11 mouse cellular contexts compared by ENCODE assay signal in the genomic region with DNA sequence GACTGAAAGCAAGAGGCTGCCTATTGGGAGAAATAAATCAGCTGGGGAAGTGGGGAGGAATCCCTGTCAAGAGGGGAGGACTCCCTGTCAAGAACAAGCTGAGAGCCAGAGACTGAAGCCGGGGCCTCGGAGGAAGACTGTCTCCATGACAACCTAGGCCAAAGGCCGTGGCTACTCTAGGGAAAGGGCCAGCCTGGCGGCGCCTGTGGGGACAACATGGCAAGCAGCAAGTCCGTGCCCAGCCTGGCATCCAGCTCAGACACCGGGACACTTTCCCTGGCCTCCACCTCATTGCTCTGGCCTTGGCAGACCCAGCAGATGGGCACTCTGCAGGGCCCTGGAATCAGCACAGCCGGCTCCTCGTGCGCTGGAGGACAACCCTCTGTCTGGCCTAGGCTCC.
DNase-seq lines count a peak whose midpoint lies in the region; ATAC-seq lines count a peak whose summit lies in the region.
"Had no signal": no experiment of that assay in that cellular context is flagged by ENCODE, and none has a peak within 500 bp of the region (broad histone marks: within the 10 kb centered on the region; RNA-seq: fewer than 3 reads in every experiment).

No protein-coding gene starts in this region.

- peaks cover 12% of the 10 kb centered on the region; the same call in 1 of the 2 replicates for H3K4me1 ChIP-seq in forebrain, embryonic 11.5 days (replicated peaks; ENCODE audit: control insufficient read depth, insufficient read depth, low read length)

- H3K36me3 ChIP-seq in forebrain, embryonic 11.5 days (ENCODE audit: control insufficient read depth, insufficient read depth, low read length), result no peaks in the 10 kb centered on the region
- H3K36me3 ChIP-seq: embryonic facial prominence, embryonic 12.5 days; G1E had no signal

- no peak overlapping the region for H3K9ac ChIP-seq in forebrain, embryonic 11.5 days (ENCODE audit: low read length)
- H3K9ac ChIP-seq: embryonic facial prominence, embryonic 12.5 days had no signal

- H3K4me3 ChIP-seq in forebrain, embryonic 11.5 days (ENCODE audit: low read depth, low read length), result no peak overlapping the region
- H3K4me3 ChIP-seq: embryonic facial prominence, embryonic 12.5 days; left cerebral cortex, adult 2 months had no signal

- ATAC-seq in forebrain, embryonic 11.5 days (replicated peaks; ENCODE audit: low FRiP score), result no peak

- 51% methylated on average over 10 of the region's 10 CpGs for WGBS in forebrain, embryonic 11.5 days

- no peak overlapping the region for H3K27ac ChIP-seq in forebrain, embryonic 11.5 days (ENCODE audit: low read depth, low read length)
- H3K27ac ChIP-seq: embryonic facial prominence, embryonic 12.5 days; left cerebral cortex, adult 2 months had no signal

- H3K4me2 ChIP-seq in forebrain, embryonic 11.5 days (ENCODE audit: low read depth, low read length, severe bottlenecking), result no peak overlapping the region
- H3K4me2 ChIP-seq: embryonic facial prominence, embryonic 12.5 days had no signal

- no peaks in the 10 kb centered on the region for H3K9me3 ChIP-seq in forebrain, embryonic 11.5 days (ENCODE audit: control insufficient read depth, low read length)
- H3K9me3 ChIP-seq: embryonic facial prominence, embryonic 12.5 days; G1E had no signal

- intact Hi-C loops in heart, postnatal 25 days (cut with DNase I), result no loop called here

- peak; percentile 37 for DNase-seq in right cerebral cortex, adult 18-20 months
- no peak for DNase-seq in right cerebral cortex, postnatal 4 days
- peak; percentile 72 for DNase-seq in embryo, embryonic 10.5 days (ENCODE audit: low spot score)
- peak; percentile 49 for DNase-seq in heart, postnatal 25 days (ENCODE audit: low spot score)
- DNase-seq in layer of hippocampus, adult 9-11 months, result peak; percentile 50
- peak; percentile 37 for DNase-seq in ovary, postnatal 14 days (ENCODE audit: low spot score)
- DNase-seq in spleen, postnatal 10 days (ENCODE audit: low spot score in 2 of 2), result no peak
- DNase-seq in forebrain, embryonic 11.5 days (ENCODE audit: low spot score), result no peak

- no peaks in the 10 kb centered on the region for H3K27me3 ChIP-seq in forebrain, embryonic 11.5 days (ENCODE audit: control insufficient read depth, insufficient read depth, low read length)
- H3K27me3 ChIP-seq: embryonic facial prominence, embryonic 12.5 days had no signal

Comparison
In these comparisons a context has a peak if more than half of its experiments do, and no peak if none do; other contexts are left out.
1. DNase-seq: peak in right cerebral cortex, adult 18-20 months (single experiment), embryo, embryonic 10.5 days (single experiment), heart, postnatal 25 days (single experiment), layer of hippocampus, adult 9-11 months (single experiment) and ovary, postnatal 14 days (single experiment); none in right cerebral cortex, postnatal 4 days (single experiment), spleen, postnatal 10 days (0 of 2) and forebrain, embryonic 11.5 days (single experiment).